Comparison of ENCODE assay signal across 9 mouse cellular contexts in the genomic region with DNA sequence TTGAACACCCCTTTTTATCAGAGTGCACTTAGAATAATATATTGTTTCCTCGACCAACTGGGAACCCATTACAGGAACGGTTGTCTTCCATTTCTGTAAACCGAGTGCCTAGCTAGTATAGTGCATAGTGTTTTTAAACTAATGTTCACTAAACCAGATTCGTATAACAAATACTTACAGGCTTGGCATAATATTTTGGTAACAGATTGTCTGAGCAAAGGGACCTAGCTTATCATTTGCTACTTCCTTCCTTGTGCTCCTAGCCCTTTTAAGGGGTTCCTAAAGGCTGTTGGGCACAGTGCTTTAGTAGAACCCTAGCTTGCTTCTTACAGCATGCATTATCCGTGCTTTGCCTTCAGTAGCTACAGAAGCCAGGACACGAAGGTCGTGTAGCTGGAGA. TPM values are rescaled to one million over a fixed set of nuclear protein-coding genes. Genes with fewer than 3 reads are reported as not detected.
DNase-seq lines count a peak whose midpoint lies in the region; ATAC-seq and TF ChIP-seq lines count a peak whose summit lies in the region.
"Had no signal": no experiment of that assay in that cellular context is flagged by ENCODE, and none has a peak within 500 bp of the region (broad histone marks: within the 10 kb centered on the region; RNA-seq: fewer than 3 reads in every experiment).

No protein-coding gene starts in this region.

- TF ChIP-seq POLR2A in olfactory bulb, adult 2 months (IDR thresholded peaks at IDR 0.05; ENCODE audit: insufficient read depth, low read depth, low read length), result no peak

- WGBS in heart, embryonic 10.5 days, result 21% methylated on average over 7 of the region's 7 CpGs
- 30% methylated on average over 7 of the region's 7 CpGs for WGBS in lung, postnatal 0 days
- 36% methylated on average over 7 of the region's 7 CpGs for WGBS in intestine, embryonic 14.5 days
- 42% methylated on average over 7 of the region's 7 CpGs for WGBS in olfactory bulb, adult 2 months

- peak overlapping the region; percentile 43 for H3K4me3 ChIP-seq in heart, embryonic 10.5 days
- H3K4me3 ChIP-seq in lung, postnatal 0 days (ENCODE audit: low read depth, low read length), result no peak overlapping the region
- H3K4me3 ChIP-seq in intestine, embryonic 14.5 days (ENCODE audit: low read depth, low read length), result no peak overlapping the region
- no peak overlapping the region for H3K4me3 ChIP-seq in olfactory bulb, adult 2 months (ENCODE audit: insufficient read depth, low read depth, low read length)

- H3K4me2 ChIP-seq in lung, postnatal 0 days (replicated peaks; ENCODE audit: low read depth, low read length), result no peak overlapping the region
- 0 out of 2 replicates have a peak overlapping the region, but pooled peaks have one; percentile 2 for H3K4me2 ChIP-seq in intestine, embryonic 14.5 days (ENCODE audit: low read length)

- H3K27me3 ChIP-seq in heart, embryonic 10.5 days (ENCODE audit: insufficient read depth, poor library complexity, severe bottlenecking), result no peaks in the 10 kb centered on the region
- no peaks in the 10 kb centered on the region for H3K27me3 ChIP-seq in lung, postnatal 0 days (replicated peaks; ENCODE audit: insufficient read depth, low read length)
- no peaks in the 10 kb centered on the region for H3K27me3 ChIP-seq in intestine, embryonic 14.5 days (replicated peaks; ENCODE audit: control insufficient read depth, insufficient read depth, low read length)

- 0 out of 2 replicates have a peak overlapping the region, but pooled peaks have one; percentile 12 for H3K9ac ChIP-seq in lung, postnatal 0 days (replicated peaks; ENCODE audit: low read depth)
- H3K9ac ChIP-seq in intestine, embryonic 14.5 days (ENCODE audit: low read length), result no peak overlapping the region

- no peaks in the 10 kb centered on the region for H3K9me3 ChIP-seq in heart, embryonic 10.5 days
- H3K9me3 ChIP-seq in lung, postnatal 0 days (ENCODE audit: low read length), result no peaks in the 10 kb centered on the region
- no peaks in the 10 kb centered on the region for H3K9me3 ChIP-seq in intestine, embryonic 14.5 days (ENCODE audit: control insufficient read depth, low read length)

- H3K4me1 ChIP-seq in heart, embryonic 10.5 days, result peaks cover 57% of the 10 kb centered on the region
- H3K4me1 ChIP-seq in lung, postnatal 0 days (ENCODE audit: insufficient read depth, low read depth, low read length), result peaks cover 3% of the 10 kb centered on the region; the same call in 1 of the 2 replicates
- H3K4me1 ChIP-seq in intestine, embryonic 14.5 days (replicated peaks; ENCODE audit: control insufficient read depth, insufficient read depth, low read length), result peaks cover 24% of the 10 kb centered on the region
- peaks cover 7% of the 10 kb centered on the region for H3K4me1 ChIP-seq in olfactory bulb, adult 2 months (ENCODE audit: control insufficient read depth, insufficient read depth, low read length)

- no peak for ATAC-seq in lung, postnatal 0 days
- ATAC-seq in intestine, embryonic 14.5 days (replicated peaks; ENCODE audit: low FRiP score, low TSS enrichment, low read depth), result no peak

- no peak for TF ChIP-seq EP300 in lung, postnatal 0 days (IDR thresholded peaks at IDR 0.05)

- peak overlapping the region; percentile 92 for H3K27ac ChIP-seq in heart, embryonic 10.5 days
- H3K27ac ChIP-seq in lung, postnatal 0 days (ENCODE audit: low read length), result no peak overlapping the region
- H3K27ac ChIP-seq in intestine, embryonic 14.5 days (ENCODE audit: low read depth), result peak overlapping the region; percentile 82
- peak overlapping the region; percentile 38; the same call in 1 of the 2 replicates for H3K27ac ChIP-seq in olfactory bulb, adult 2 months (ENCODE audit: insufficient read depth, low read depth, low read length)
- H3K27ac ChIP-seq: kidney, postnatal 0 days had no signal

- no peak for DNase-seq in heart, embryonic 10.5 days (ENCODE audit: low spot score)
- DNase-seq in heart, adult 18-20 months, result no peak
- DNase-seq in lung, postnatal 0 days (ENCODE audit: low spot score), result no peak
- DNase-seq in lung, postnatal 36 days, result no peak
- no peak for DNase-seq in intestine, embryonic 14.5 days (ENCODE audit: low spot score)
- DNase-seq in cerebellum, adult 18-20 months, result no peak
- DNase-seq in thymus, postnatal 14 days, result no peak

- no peak for TF ChIP-seq CTCF in lung, postnatal 0 days (IDR thresholded peaks at IDR 0.05)
- TF ChIP-seq CTCF in olfactory bulb, adult 2 months (IDR thresholded peaks at IDR 0.05; ENCODE audit: insufficient read depth, low read depth, low read length), result no peak

- no peaks in the 10 kb centered on the region for H3K36me3 ChIP-seq in heart, embryonic 10.5 days
- H3K36me3 ChIP-seq in lung, postnatal 0 days (ENCODE audit: insufficient read depth, low read length), result no peaks in the 10 kb centered on the region
- H3K36me3 ChIP-seq in intestine, embryonic 14.5 days (ENCODE audit: control insufficient read depth, insufficient read depth, low read length), result no peaks in the 10 kb centered on the region

RNA-seq across cellular contexts. Expression of a gene that starts 3.9 kb away (rescaled TPM):
- 66.8 and 75.2 TPM in 2 replicates for polyA plus RNA-seq in heart, embryonic 10.5 days (2016; fragmentation: Nextera tagmentation; extraction: Ambion mirVana)
- 10 to 100 TPM; 32.7 to 34.6 TPM for total RNA-seq in heart, adult 18-20 months (2021)
- polyA plus RNA-seq in lung, postnatal 0 days (2015; fragmentation: Nextera tagmentation; extraction: Ambion mirVana), result 47.2 and 58.1 TPM in 2 replicates
- polyA plus RNA-seq in intestine, embryonic 14.5 days (2014; fragmentation: Nextera tagmentation; extraction: Ambion mirVana), result 84.6 and 89.7 TPM in 2 replicates
- not detected in 2 replicates for polyA plus RNA-seq in olfactory bulb, adult 2 months (2012; ENCODE audit: insufficient read depth, insufficient read length, low replicate concordance, missing spikeins)

RNA-seq across cellular contexts. Expression of a gene that starts 18.6 kb away (rescaled TPM):
- 0.28 and 0.60 TPM in 2 replicates for polyA plus RNA-seq in heart, embryonic 10.5 days (2016; fragmentation: Nextera tagmentation; extraction: Ambion mirVana)
- total RNA-seq in heart, adult 18-20 months (2021), result under 1 TPM; 0.22 to 0.72 TPM
- polyA plus RNA-seq in lung, postnatal 0 days (2015; fragmentation: Nextera tagmentation; extraction: Ambion mirVana), result 3.1 and 3.3 TPM in 2 replicates
- 1.5 and 2.2 TPM in 2 replicates for polyA plus RNA-seq in intestine, embryonic 14.5 days (2014; fragmentation: Nextera tagmentation; extraction: Ambion mirVana)
- not detected in 2 replicates for polyA plus RNA-seq in olfactory bulb, adult 2 months (2012; ENCODE audit: insufficient read depth, insufficient read length, low replicate concordance, missing spikeins)

RNA-seq across cellular contexts. Expression of a gene that starts 40.9 kb away (rescaled TPM):
- polyA plus RNA-seq in heart, embryonic 10.5 days (2016; fragmentation: Nextera tagmentation; extraction: Ambion mirVana), result 2.5 and 3.4 TPM in 2 replicates
- total RNA-seq in heart, adult 18-20 months (2021), result 10 to 100 TPM; 22.5 to 30.1 TPM
- 7.8 and 18.7 TPM in 2 replicates for polyA plus RNA-seq in lung, postnatal 0 days (2015; fragmentation: Nextera tagmentation; extraction: Ambion mirVana)
- polyA plus RNA-seq in intestine, embryonic 14.5 days (2014; fragmentation: Nextera tagmentation; extraction: Ambion mirVana), result 2.8 and 3.2 TPM in 2 replicates
- polyA plus RNA-seq in olfactory bulb, adult 2 months (2012; ENCODE audit: insufficient read depth, insufficient read length, low replicate concordance, missing spikeins), result not detected in 2 replicates
